Mouse (Mus musculus): Measurements from ENCODE around the gene 3300002I08Rik. TPM values are rescaled to one million over a fixed set of nuclear protein-coding genes. Genes with fewer than 3 reads are reported as not detected.
"Not testable (repeated sequence)": the region's sequence is repeated elsewhere in the genome, so short reads cannot be mapped to it uniquely, and the experiment has no call there.

The 3300002I08Rik gene
- 13.9 and 16.0 TPM in 2 replicates for polyA plus RNA-seq (2014; fragmentation: Nextera tagmentation; extraction: Ambion mirVana)

GRCm38 (mm10) chr2:150362113-150362877, at the start of gene 3300002I08Rik:
Gene 3300002I08Rik (minus strand): TSS chr2:150362765.
- DNase-seq (ENCODE audit: low spot score) (peak; percentile 87), ATAC-seq (ENCODE audit: low FRiP score) (peak; percentile 99)
- H3K9me3 ChIP-seq (ENCODE audit: control insufficient read depth, low read length); H3K27me3 ChIP-seq (ENCODE audit: control insufficient read depth, insufficient read depth, low read length); H3K36me3 ChIP-seq (replicated peaks; ENCODE audit: control insufficient read depth, insufficient read depth); H3K4me1 ChIP-seq (replicated peaks; ENCODE audit: control insufficient read depth, insufficient read depth, low read length): not testable (repeated sequence)
- H3K4me3 ChIP-seq (replicated peaks; ENCODE audit: low read length), result peak within 1 kb of the TSS; percentile 59
- peak within 1 kb of the TSS; percentile 52 for H3K4me2 ChIP-seq (replicated peaks)
- peak within 1 kb of the TSS; percentile 88 for H3K27ac ChIP-seq
- WGBS, result 3% methylated on average over 16 of the region's 17 CpGs
- peak within 1 kb of the TSS; percentile 83 for H3K9ac ChIP-seq

- peaks cover 32% of the 10 kb centered on the region for H3K9me3 ChIP-seq (ENCODE audit: control insufficient read depth, low read length)
Observed at GRCm38 (mm10) chr2:150412146-150412545, 49.6 kb upstream of the 3300002I08Rik start.

GRCm38 (mm10) chr2:150390198-150390597, 27.6 kb upstream of the 3300002I08Rik start:
- no peak overlapping the region for H3K27ac ChIP-seq
- ATAC-seq (ENCODE audit: low FRiP score) (no peak), DNase-seq (ENCODE audit: low spot score) (no peak)
- H3K27me3 ChIP-seq (ENCODE audit: control insufficient read depth, insufficient read depth, low read length), result no peaks in the 10 kb centered on the region
- H3K4me1 ChIP-seq (replicated peaks; ENCODE audit: control insufficient read depth, insufficient read depth, low read length), result no peaks in the 10 kb centered on the region
- 84% methylated on average over 1 of the region's 1 CpGs for WGBS
- H3K4me2 ChIP-seq (replicated peaks), result no peak overlapping the region
- H3K9ac ChIP-seq, result no peak overlapping the region
- 0 out of 2 replicates have a peak, but pooled peaks cover 4% of the 10 kb centered on the region for H3K9me3 ChIP-seq (ENCODE audit: control insufficient read depth, low read length)
- no peak overlapping the region for H3K4me3 ChIP-seq (replicated peaks; ENCODE audit: low read length)
- H3K36me3 ChIP-seq (replicated peaks; ENCODE audit: control insufficient read depth, insufficient read depth), result no peaks in the 10 kb centered on the region

More at GRCm38 (mm10) chr2:150412146-150412545, 49.6 kb upstream of the 3300002I08Rik start:
- H3K9ac ChIP-seq; H3K4me1 ChIP-seq (replicated peaks; ENCODE audit: control insufficient read depth, insufficient read depth, low read length); H3K4me2 ChIP-seq (replicated peaks); H3K27ac ChIP-seq; ATAC-seq (ENCODE audit: low FRiP score); H3K27me3 ChIP-seq (ENCODE audit: control insufficient read depth, insufficient read depth, low read length); H3K4me3 ChIP-seq (replicated peaks; ENCODE audit: low read length); DNase-seq (ENCODE audit: low spot score): not testable (repeated sequence)
- H3K36me3 ChIP-seq (replicated peaks; ENCODE audit: control insufficient read depth, insufficient read depth), result peaks cover 15% of the 10 kb centered on the region
- WGBS, result 94% methylated on average over 17 of the region's 17 CpGs

- H3K4me2 ChIP-seq (replicated peaks); H3K4me3 ChIP-seq (replicated peaks; ENCODE audit: low read length); H3K9me3 ChIP-seq (ENCODE audit: control insufficient read depth, low read length); DNase-seq (ENCODE audit: low spot score); H3K27me3 ChIP-seq (ENCODE audit: control insufficient read depth, insufficient read depth, low read length); H3K36me3 ChIP-seq (replicated peaks; ENCODE audit: control insufficient read depth, insufficient read depth); H3K9ac ChIP-seq; ATAC-seq (ENCODE audit: low FRiP score); H3K4me1 ChIP-seq (replicated peaks; ENCODE audit: control insufficient read depth, insufficient read depth, low read length); H3K27ac ChIP-seq: not testable (repeated sequence)
- 95% methylated on average over 17 of the region's 19 CpGs for WGBS
Observed at GRCm38 (mm10) chr2:150385553-150386106, 23.1 kb upstream of the 3300002I08Rik start.

GRCm38 (mm10) chr2:150362878-150363229, 289 bp upstream of the 3300002I08Rik start:
- Histone ChIP-seq H3K4me1 (replicated peaks; ENCODE audit: control insufficient read depth, insufficient read depth, low read length) (no peaks in the 10 kb centered on the region; the same call in 1 of the 2 replicates), H3K9me3 (ENCODE audit: control insufficient read depth, low read length) (no peaks in the 10 kb centered on the region), H3K27ac (peak overlapping the region; percentile 41; the same call in 1 of the 2 replicates), H3K36me3 (replicated peaks; ENCODE audit: control insufficient read depth, insufficient read depth) (no peaks in the 10 kb centered on the region), H3K4me3 (replicated peaks; ENCODE audit: low read length) (peak overlapping the region; percentile 59), H3K9ac (peak overlapping the region; percentile 83; the same call in 1 of the 2 replicates), H3K27me3 (ENCODE audit: control insufficient read depth, insufficient read depth, low read length) (no peaks in the 10 kb centered on the region), H3K4me2 (replicated peaks) (peak overlapping the region; percentile 52)
- ATAC-seq (ENCODE audit: low FRiP score) (peak; percentile 67; the same call in 1 of the 2 replicates), DNase-seq (ENCODE audit: low spot score) (no peak)
- 13% methylated on average over 4 of the region's 4 CpGs for WGBS

- not testable (repeated sequence) for H3K4me2 ChIP-seq (replicated peaks); H3K27ac ChIP-seq; H3K9me3 ChIP-seq (ENCODE audit: control insufficient read depth, low read length); ATAC-seq (ENCODE audit: low FRiP score); H3K36me3 ChIP-seq (replicated peaks; ENCODE audit: control insufficient read depth, insufficient read depth); H3K27me3 ChIP-seq (ENCODE audit: control insufficient read depth, insufficient read depth, low read length); H3K4me1 ChIP-seq (replicated peaks; ENCODE audit: control insufficient read depth, insufficient read depth, low read length); H3K9ac ChIP-seq; DNase-seq (ENCODE audit: low spot score); H3K4me3 ChIP-seq (replicated peaks; ENCODE audit: low read length)
Observed at GRCm38 (mm10) chr2:150357136-150357535, 5.4 kb downstream of the 3300002I08Rik start.

- Histone ChIP-seq H3K9ac (no peak within 1 kb of the TSS), H3K36me3 (replicated peaks; ENCODE audit: control insufficient read depth, insufficient read depth) (peaks cover 29% of the 10 kb centered on the region), H3K4me2 (replicated peaks) (no peak within 1 kb of the TSS), H3K27ac (no peak within 1 kb of the TSS), H3K9me3 (ENCODE audit: control insufficient read depth, low read length) (peaks cover 71% of the 10 kb centered on the region), H3K4me1 (replicated peaks; ENCODE audit: control insufficient read depth, insufficient read depth, low read length) (no peaks in the 10 kb centered on the region), H3K27me3 (ENCODE audit: control insufficient read depth, insufficient read depth, low read length) (no peaks in the 10 kb centered on the region), H3K4me3 (replicated peaks; ENCODE audit: low read length) (no peak within 1 kb of the TSS)
- 90% methylated on average over 5 of the region's 5 CpGs for WGBS
- DNase-seq (ENCODE audit: low spot score) (no peak), ATAC-seq (ENCODE audit: low FRiP score) (no peak)
Observed at GRCm38 (mm10) chr2:150323402-150323801, 39.2 kb downstream of the 3300002I08Rik start, which contains the start of gene Gm10130. Gene Gm10130 (plus strand): TSS chr2:150323702.

- Histone ChIP-seq H3K27ac (no peak overlapping the region), H3K27me3 (ENCODE audit: control insufficient read depth, insufficient read depth, low read length) (no peaks in the 10 kb centered on the region), H3K36me3 (replicated peaks; ENCODE audit: control insufficient read depth, insufficient read depth) (peaks cover 8% of the 10 kb centered on the region), H3K4me1 (replicated peaks; ENCODE audit: control insufficient read depth, insufficient read depth, low read length) (no peaks in the 10 kb centered on the region), H3K9me3 (ENCODE audit: control insufficient read depth, low read length) (peaks cover 77% of the 10 kb centered on the region), H3K4me2 (replicated peaks) (no peak overlapping the region), H3K4me3 (replicated peaks; ENCODE audit: low read length) (no peak overlapping the region), H3K9ac (no peak overlapping the region)
- DNase-seq (ENCODE audit: low spot score) (no peak), ATAC-seq (ENCODE audit: low FRiP score) (no peak)
- WGBS, result 94% methylated on average over 1 of the region's 1 CpGs
Observed at GRCm38 (mm10) chr2:150318973-150319372, 43.6 kb downstream of the 3300002I08Rik start.

- no peak overlapping the region for H3K4me3 ChIP-seq (replicated peaks; ENCODE audit: low read length)
- H3K9me3 ChIP-seq (ENCODE audit: control insufficient read depth, low read length), result peaks cover 50% of the 10 kb centered on the region
- no peaks in the 10 kb centered on the region for H3K27me3 ChIP-seq (ENCODE audit: control insufficient read depth, insufficient read depth, low read length)
- H3K9ac ChIP-seq, result no peak overlapping the region
- DNase-seq (ENCODE audit: low spot score), result no peak
- H3K4me2 ChIP-seq (replicated peaks), result no peak overlapping the region
- no peak overlapping the region for H3K27ac ChIP-seq
- no peak for ATAC-seq (ENCODE audit: low FRiP score)
- H3K36me3 ChIP-seq (replicated peaks; ENCODE audit: control insufficient read depth, insufficient read depth), result no peaks in the 10 kb centered on the region
- H3K4me1 ChIP-seq (replicated peaks; ENCODE audit: control insufficient read depth, insufficient read depth, low read length), result no peaks in the 10 kb centered on the region
Observed at GRCm38 (mm10) chr2:150316140-150316539, 46.4 kb downstream of the 3300002I08Rik start.

All from hindbrain, embryonic 14.5 days (tissue).